8 mouse cellular contexts compared by ENCODE assay signal in the genomic region with DNA sequence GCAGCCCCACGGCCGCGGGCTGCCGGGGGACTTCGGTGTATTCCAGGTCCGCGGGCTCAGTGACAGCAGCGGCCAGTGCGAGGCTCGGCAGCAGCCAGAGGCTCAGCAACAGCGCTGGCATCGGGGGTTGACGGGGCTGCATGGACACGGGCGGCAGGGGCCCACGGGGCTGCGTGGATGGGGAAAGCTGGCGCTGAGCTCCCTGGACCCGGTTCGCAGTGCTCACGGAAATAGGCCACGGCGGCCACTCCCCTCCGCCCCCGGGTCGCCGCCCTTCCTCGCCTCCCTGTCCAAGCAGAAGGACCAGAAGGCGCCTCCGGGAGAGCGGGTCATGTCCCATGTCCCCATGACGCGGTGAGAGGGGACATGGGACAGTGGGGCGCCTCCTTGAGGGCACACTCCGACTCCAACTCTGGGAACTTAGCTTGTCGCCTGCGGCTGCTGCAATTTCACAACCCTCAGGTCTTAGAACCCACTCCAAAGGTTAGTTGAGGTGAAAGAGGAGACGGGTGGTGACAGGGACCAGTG. TPM values are rescaled to one million over a fixed set of nuclear protein-coding genes. Genes with fewer than 3 reads are reported as not detected.
A peak's percentile ranks its signal among the peaks of the same experiment; 100 is the strongest.
DNase-seq lines count a peak whose midpoint lies in the region; ATAC-seq lines count a peak whose summit lies in the region.

A gene (minus strand): TSS at position 250 of the 528 bp plus-strand sequence.

- peak within 1 kb of the TSS; percentile 52 to 68 for H3K4me3 ChIP-seq in heart, embryonic 14.5 days (ENCODE audit: control insufficient read depth in 1 of 2, insufficient read depth in 1 of 2, low read depth in 1 of 2, low read length in 2 of 2)

- peak within 1 kb of the TSS; percentile 72 for H3K9ac ChIP-seq in heart, embryonic 14.5 days (ENCODE audit: low read length)

- no peaks in the 10 kb centered on the region for H3K9me3 ChIP-seq in heart, embryonic 14.5 days (ENCODE audit: control insufficient read depth, low read length)

- no peaks in the 10 kb centered on the region for H3K36me3 ChIP-seq in heart, embryonic 14.5 days (ENCODE audit: control insufficient read depth, insufficient read depth, low read length)

- peaks cover 8% of the 10 kb centered on the region for H3K27me3 ChIP-seq in heart, embryonic 14.5 days (ENCODE audit: control insufficient read depth, insufficient read depth, low read length)

- peak within 1 kb of the TSS; percentile 100 for H3K4me2 ChIP-seq in heart, embryonic 14.5 days (ENCODE audit: low read length)

- no peak within 1 kb of the TSS for H3K27ac ChIP-seq in heart, embryonic 14.5 days (replicated peaks in 1 of 2; ENCODE audit: control insufficient read depth in 1 of 2, insufficient read depth in 1 of 2, low read depth in 2 of 2, low read length in 2 of 2)

- 0 out of 2 replicates have a peak, but pooled peaks have one; percentile 15 for ATAC-seq in heart, embryonic 14.5 days (ENCODE audit: insufficient number of reproducible peaks, insufficient read depth, low FRiP score, low read depth)
- peak; percentile 67 for ATAC-seq in megakaryocyte progenitor cell, adult 5-6 weeks (replicated peaks; ENCODE audit: poor library complexity)

- under 1% methylated on average over 38 of the region's 38 CpGs for WGBS in heart, embryonic 14.5 days

- peak; percentile 20 to 37 for DNase-seq in adrenal gland, adult 18-20 months (ENCODE audit: low spot score in 2 of 2)
- no peak for DNase-seq in adrenal gland, adult 8-10 months
- DNase-seq in thymus, postnatal 4 days: peak; percentile 37
- no peak for DNase-seq in thymus, adult 18-20 months
- DNase-seq in kidney, postnatal 4 days: peak; percentile 46 to 64
- DNase-seq in testis, postnatal 14 days (ENCODE audit: low spot score): peak; percentile 18

- no peaks in the 10 kb centered on the region; a peak in 1 of 4 replicates for H3K4me1 ChIP-seq in heart, embryonic 14.5 days (ENCODE audit: control insufficient read depth in 2 of 2, insufficient read depth in 2 of 2, low read length in 2 of 2)

RNA-seq across cellular contexts. Expression of the gene that starts here (rescaled TPM):
- total RNA-seq in adrenal gland, adult 18-20 months (2021): under 1 TPM; 0.23 to 0.83 TPM
- total RNA-seq in adrenal gland, adult 8-10 months (2022): 1 to 10 TPM in 2 of 4 experiments, under 1 TPM in 2; 0.28 to 1.8 (median 0.89) TPM
- 1.5 and 1.7 TPM in 2 replicates for polyA plus RNA-seq in heart, embryonic 14.5 days (2014; fragmentation: Nextera tagmentation; extraction: Ambion mirVana)
- total RNA-seq in megakaryocyte progenitor cell, adult 5-6 weeks (2015): 0.47 TPM in 1 of 2 replicates, not detected in the other
- not detected in 2 replicates for total RNA-seq in megakaryocyte progenitor cell, adult 5-6 weeks (2017)

Comparison
In these comparisons a context has a peak if more than half of its experiments do, and no peak if none do; other contexts are left out.
1. DNase-seq: peak in thymus, postnatal 4 days (single experiment), kidney, postnatal 4 days (2 of 2) and testis, postnatal 14 days (single experiment); none in adrenal gland, adult 8-10 months (single experiment) and thymus, adult 18-20 months (0 of 2).
2. Peak in DNase-seq in adrenal gland, adult 18-20 months; RNA of the gene not detected or under 1 TPM.
3. Peak in ATAC-seq in megakaryocyte progenitor cell, adult 5-6 weeks; RNA of the gene not detected or under 1 TPM.